31 mouse cellular contexts compared by ENCODE assay signal in genomic region chr4:57287808-57288207, GRCm38 (mm10). TPM values are rescaled to one million over a fixed set of nuclear protein-coding genes. Genes with fewer than 3 reads are reported as not detected.
DNase-seq lines count a peak whose midpoint lies in the region; TF ChIP-seq lines count a peak whose summit lies in the region.
"Had no signal": no experiment of that assay in that cellular context is flagged by ENCODE, and none has a peak within 500 bp of the region (broad histone marks: within the 10 kb centered on the region; RNA-seq: fewer than 3 reads in every experiment).

No protein-coding gene starts in this region.

- 75% methylated on average over 3 of the region's 3 CpGs for WGBS in heart, embryonic 10.5 days

- H3K27me3 ChIP-seq in C2C12 (ENCODE audit: control insufficient read depth, insufficient read depth, insufficient read length) (no peaks in the 10 kb centered on the region), CH12.LX (replicated peaks) (no peaks in the 10 kb centered on the region)
- H3K27me3 ChIP-seq in heart, embryonic 10.5 days (ENCODE audit: insufficient read depth, poor library complexity, severe bottlenecking): 0 out of 2 replicates have a peak, but pooled peaks cover 4% of the 10 kb centered on the region
- H3K27me3 ChIP-seq: embryonic facial prominence, embryonic 12.5 days; forebrain, embryonic 15.5 days; hindbrain, embryonic 12.5 days; kidney, embryonic 15.5 days; limb, embryonic 12.5 days; liver, embryonic 15.5 days; midbrain, embryonic 15.5 days had no signal

- in situ Hi-C loops in CH12.LX (cut with MboI; ENCODE audit: low pct_ligation_motif_present, low pct_unique_long_range_greater_than_20kb, low sequenced_read_pairs): no loop called here

- no peak for TF ChIP-seq RAD21 in CH12.LX (IDR thresholded peaks at IDR 0.05; ENCODE audit: low read depth, low read length)

- H3K9me3 ChIP-seq in CH12.LX (replicated peaks; ENCODE audit: low read length): no peaks in the 10 kb centered on the region
- H3K9me3 ChIP-seq in heart, embryonic 10.5 days: no peaks in the 10 kb centered on the region; the same call in 1 of the 2 replicates
- H3K9me3 ChIP-seq: embryonic facial prominence, embryonic 12.5 days; forebrain, embryonic 15.5 days; hindbrain, embryonic 12.5 days; kidney, embryonic 15.5 days; liver, embryonic 15.5 days; midbrain, embryonic 10.5 days; midbrain, embryonic 15.5 days had no signal

- H3K36me3 ChIP-seq in C2C12 (ENCODE audit: control insufficient read depth, insufficient read depth): no peaks in the 10 kb centered on the region
- no peaks in the 10 kb centered on the region for H3K36me3 ChIP-seq in CH12.LX (replicated peaks in 1 of 2; ENCODE audit: control insufficient read depth in 1 of 2, insufficient read depth in 1 of 2, low read length in 1 of 2)
- no peaks in the 10 kb centered on the region for H3K36me3 ChIP-seq in heart, embryonic 10.5 days
- H3K36me3 ChIP-seq: embryonic facial prominence, embryonic 12.5 days; forebrain, embryonic 15.5 days; hindbrain, embryonic 12.5 days; kidney, embryonic 15.5 days; limb, embryonic 12.5 days; liver, embryonic 15.5 days; midbrain, embryonic 10.5 days; midbrain, embryonic 15.5 days had no signal

- no peak overlapping the region for H3K27ac ChIP-seq in CH12.LX (ENCODE audit: insufficient read depth, low read depth)
- no peak overlapping the region for H3K27ac ChIP-seq in heart, embryonic 10.5 days
- H3K27ac ChIP-seq: embryonic facial prominence, embryonic 12.5 days; forebrain, embryonic 15.5 days; hindbrain, embryonic 12.5 days; hindbrain, postnatal 0 days; kidney, embryonic 15.5 days; layer of hippocampus, adult 2 months; left cerebral cortex, adult 2 months; limb, embryonic 12.5 days; liver, embryonic 15.5 days; midbrain, embryonic 10.5 days; midbrain, embryonic 15.5 days had no signal

- H3K4me1 ChIP-seq in CH12.LX (ENCODE audit: control insufficient read depth in 1 of 2, insufficient read depth in 2 of 2): no peaks in the 10 kb centered on the region
- H3K4me1 ChIP-seq in heart, embryonic 10.5 days: no peaks in the 10 kb centered on the region
- H3K4me1 ChIP-seq: embryonic facial prominence, embryonic 12.5 days; forebrain, embryonic 15.5 days; hindbrain, embryonic 12.5 days; limb, embryonic 12.5 days; liver, embryonic 15.5 days; midbrain, embryonic 10.5 days; midbrain, embryonic 15.5 days had no signal

- TF ChIP-seq POLR2A in CH12.LX (IDR thresholded peaks at IDR 0.05; ENCODE audit: low read depth, low read length): no peak

- no peak overlapping the region for H3K4me3 ChIP-seq in C2C12 (ENCODE audit: insufficient read depth, poor library complexity, severe bottlenecking)
- H3K4me3 ChIP-seq in CH12.LX (replicated peaks in 1 of 3; ENCODE audit: low read depth in 2 of 3, low read length in 2 of 3, poor library complexity in 1 of 3): no peak overlapping the region
- H3K4me3 ChIP-seq in heart, embryonic 10.5 days: no peak overlapping the region
- H3K4me3 ChIP-seq: embryonic facial prominence, embryonic 12.5 days; forebrain, embryonic 15.5 days; hindbrain, embryonic 12.5 days; kidney, embryonic 15.5 days; layer of hippocampus, adult 2 months; left cerebral cortex, adult 2 months; limb, embryonic 12.5 days; liver, embryonic 15.5 days; midbrain, embryonic 10.5 days; midbrain, embryonic 15.5 days had no signal

- no peak overlapping the region for H3ac ChIP-seq in C2C12 (ENCODE audit: control insufficient read depth, insufficient read length, low read depth)

- peak; percentile 12 for DNase-seq in CH12.LX (ENCODE audit: extremely low read depth)
- peak; percentile 45 for DNase-seq in induced T-regulatory cell, adult 2 months (ENCODE audit: low read depth)
- DNase-seq in ovary, postnatal 10 days (ENCODE audit: low spot score): no peak
- DNase-seq in gastrocnemius, postnatal 25 days: no peak
- DNase-seq in heart, embryonic 10.5 days (ENCODE audit: low spot score): no peak
- DNase-seq: adrenal gland, adult 2 months; adrenal gland, postnatal 36 days; cerebellum, adult 2 months; cerebellum, postnatal 25 days; embryo, embryonic 11 days; gastrocnemius, postnatal 10 days; heart, postnatal 36 days; kidney, postnatal 36 days; lung, embryonic 14.5 days; lung, postnatal 14 days; right cerebral cortex, adult 18-20 months; spleen, adult 18-20 months; thymus, adult 18-20 months; thymus, postnatal 36 days had no signal

- no peak for TF ChIP-seq EP300 in CH12.LX (IDR thresholded peaks at IDR 0.05; ENCODE audit: low read length)

- H3K79me2 ChIP-seq in C2C12 (ENCODE audit: control insufficient read depth, insufficient read depth) (no peaks in the 10 kb centered on the region), CH12.LX (replicated peaks; ENCODE audit: control insufficient read depth, extremely low read depth, insufficient read depth, poor library complexity, severe bottlenecking) (no peaks in the 10 kb centered on the region)

- H3K9ac ChIP-seq in CH12.LX (ENCODE audit: insufficient read depth, low read depth): no peak overlapping the region
- H3K9ac ChIP-seq: embryonic facial prominence, embryonic 12.5 days; forebrain, embryonic 15.5 days; hindbrain, embryonic 12.5 days; kidney, embryonic 15.5 days; limb, embryonic 12.5 days; liver, embryonic 15.5 days; lung, embryonic 14.5 days; midbrain, embryonic 15.5 days had no signal

- no peak overlapping the region for H3K4me2 ChIP-seq in CH12.LX (ENCODE audit: insufficient read depth, low read depth, poor library complexity, severe bottlenecking)
- H3K4me2 ChIP-seq: embryonic facial prominence, embryonic 12.5 days; forebrain, embryonic 15.5 days; hindbrain, embryonic 12.5 days; kidney, embryonic 15.5 days; limb, embryonic 12.5 days; liver, embryonic 15.5 days; lung, embryonic 14.5 days; midbrain, embryonic 15.5 days had no signal

- dilution Hi-C loops in CH12.LX (cut with MboI; ENCODE audit: extremely low pct_ligation_motif_present, extremely low pct_unique_long_range_greater_than_20kb, low sequenced_read_pairs): no loop called here

- TF ChIP-seq CTCF in C2C12 (IDR thresholded peaks at IDR 0.05; ENCODE audit: control insufficient read depth, insufficient read depth, insufficient read length) (no peak), CH12.LX (conservative IDR thresholded peaks at IDR 0.05 in 1 of 2, IDR thresholded peaks at IDR 0.05 in 1 of 2; ENCODE audit: low read depth in 2 of 2, low read length in 2 of 2) (no peak)

- peaks cover 1% of the 10 kb centered on the region for H3K79me3 ChIP-seq in C2C12 (ENCODE audit: low read depth)

TF ChIP-seq in C2C12, 6 proteins besides CTCF, POLR2A, EP300 and RAD21:
- TF ChIP-seq CEBPB (IDR thresholded peaks at IDR 0.05; ENCODE audit: low read depth) (no peak), MYOG (IDR thresholded peaks at IDR 0.05; ENCODE audit: control insufficient read depth, extremely low read depth, insufficient read length) (no peak), MYOD1 (IDR thresholded peaks at IDR 0.05; ENCODE audit: control insufficient read depth, insufficient read length, low read depth) (peak; percentile 79), FOSL1 (IDR thresholded peaks at IDR 0.05; ENCODE audit: insufficient read depth, low read length, poor library complexity, severe bottlenecking) (no peak), MAX (IDR thresholded peaks at IDR 0.05) (no peak), USF1 (IDR thresholded peaks at IDR 0.05; ENCODE audit: low read depth) (peak; percentile 58)

TF ChIP-seq in CH12.LX, 34 proteins besides CTCF, POLR2A, EP300 and RAD21:
- TF ChIP-seq ZNF384 (IDR thresholded peaks at IDR 0.05; ENCODE audit: low read depth, low read length) (no peak), MYC (IDR thresholded peaks at IDR 0.05; ENCODE audit: low read depth, low read length) (no peak), MAX (IDR thresholded peaks at IDR 0.05; ENCODE audit: low read length) (no peak), ZC3H11A (IDR thresholded peaks at IDR 0.05; ENCODE audit: low read depth, low read length) (no peak), MAFK (IDR thresholded peaks at IDR 0.05; ENCODE audit: insufficient replicate concordance, low read length) (no peak), USF2 (conservative IDR thresholded peaks at IDR 0.05; ENCODE audit: low read depth, low read length) (no peak), ZMIZ1 (IDR thresholded peaks at IDR 0.05; ENCODE audit: low read depth, low read length) (no peak), TBP (conservative IDR thresholded peaks at IDR 0.05; ENCODE audit: low read depth, low read length) (no peak), E2F4 (IDR thresholded peaks at IDR 0.05; ENCODE audit: insufficient replicate concordance, low read depth, low read length) (no peak), ETS1 (conservative IDR thresholded peaks at IDR 0.05; ENCODE audit: low read depth, low read length) (no peak), ZKSCAN1 (IDR thresholded peaks at IDR 0.05; ENCODE audit: borderline replicate concordance, low read depth, low read length) (no peak), KAT2A (IDR thresholded peaks at IDR 0.05; ENCODE audit: insufficient replicate concordance, low read length) (no peak), TCF12 (IDR thresholded peaks at IDR 0.05; ENCODE audit: low read depth, low read length) (no peak), NRF1 (IDR thresholded peaks at IDR 0.05; ENCODE audit: low read depth, low read length) (no peak), PAX5 (IDR thresholded peaks at IDR 0.05; ENCODE audit: low read length) (no peak)
TF ChIP-seq in CH12.LX: peak in this region for 0.

RNA-seq across cellular contexts. Expression of gene Ptpn3, which starts 13.8 kb away (rescaled TPM):
- polyA plus RNA-seq in C2C12 (2012; fragmentation: generic; extraction: Trizol) (3.1 TPM), CH12.LX (2012; ENCODE audit: insufficient read length, low read depth) (0.14 and 0.53 TPM in 2 replicates)
- total RNA-seq in CH12.LX (2012; rRNA removed) (0.08 TPM in 1 of 2 replicates, not detected in the other), CH12.LX (2014; rRNA removed) (0.09 TPM in 1 of 2 replicates, not detected in the other)
- 10 to 100 TPM; 40.4 to 46.3 TPM for total RNA-seq in gastrocnemius, postnatal 25 days (2021)
- polyA plus RNA-seq in heart, embryonic 10.5 days (2016; fragmentation: Nextera tagmentation; extraction: Ambion mirVana): 0.90 and 1.7 TPM in 2 replicates

Comparison
In these comparisons a context has a peak if more than half of its experiments do, and no peak if none do; other contexts are left out.
1. DNase-seq: peak in CH12.LX (single experiment) and induced T-regulatory cell, adult 2 months (single experiment); none in ovary, postnatal 10 days (single experiment), gastrocnemius, postnatal 25 days (single experiment) and heart, embryonic 10.5 days (single experiment).